Mouse (Mus musculus): Measurements from ENCODE around the gene Vps33a. TPM values are rescaled to one million over a fixed set of nuclear protein-coding genes. Genes with fewer than 3 reads are reported as not detected.

The Vps33a gene
- polyA plus RNA-seq (2015; fragmentation: Illumina TruSeq; extraction: RNeasy Lipid Tissue Mini Kit (QIAGEN cat#74804); ENCODE audit: insufficient read depth, low replicate concordance), result 30.5 TPM

DNA sequence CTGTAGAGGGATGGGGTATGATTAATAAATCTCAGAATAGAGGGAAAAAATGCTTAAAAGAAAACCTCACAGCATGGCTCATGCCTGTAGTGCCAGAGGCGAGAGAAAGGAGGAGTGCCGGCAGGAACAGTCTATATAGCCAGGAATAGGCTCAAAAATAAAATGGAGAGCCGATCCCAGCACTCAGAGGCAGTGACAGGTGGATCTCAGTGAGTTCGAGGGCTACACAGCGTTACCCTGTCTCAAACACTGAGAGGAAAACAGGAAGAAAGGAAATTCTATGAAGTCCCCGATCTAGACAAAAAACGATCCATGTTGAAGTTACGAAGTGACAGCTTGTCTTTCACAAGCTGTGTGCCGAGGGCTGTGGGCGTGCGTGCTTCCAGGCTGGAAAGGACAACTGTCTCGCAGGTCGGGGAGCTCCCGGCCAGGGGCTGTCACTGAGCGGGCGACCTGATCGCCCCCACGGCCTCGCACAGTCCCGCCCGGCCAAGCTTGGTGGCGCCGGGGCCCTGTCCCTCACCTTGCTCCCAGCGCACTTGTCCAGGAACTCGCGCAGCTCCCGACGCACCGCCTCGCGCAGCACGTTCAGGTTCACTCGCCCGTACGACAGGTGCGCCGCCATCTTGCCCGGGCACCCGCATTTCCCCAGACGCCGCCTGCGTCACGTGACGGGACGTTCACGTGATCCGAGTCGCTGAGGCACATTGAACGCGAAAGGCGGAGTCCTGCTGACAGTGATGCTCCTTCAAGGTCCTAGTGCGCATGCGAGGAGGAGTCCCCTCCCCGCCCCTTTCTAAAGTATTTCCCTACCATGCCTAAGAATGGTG is at the start of gene Vps33a:
Gene Vps33a (minus strand): TSS at position 682 of the 830 bp plus-strand sequence.

DNA sequence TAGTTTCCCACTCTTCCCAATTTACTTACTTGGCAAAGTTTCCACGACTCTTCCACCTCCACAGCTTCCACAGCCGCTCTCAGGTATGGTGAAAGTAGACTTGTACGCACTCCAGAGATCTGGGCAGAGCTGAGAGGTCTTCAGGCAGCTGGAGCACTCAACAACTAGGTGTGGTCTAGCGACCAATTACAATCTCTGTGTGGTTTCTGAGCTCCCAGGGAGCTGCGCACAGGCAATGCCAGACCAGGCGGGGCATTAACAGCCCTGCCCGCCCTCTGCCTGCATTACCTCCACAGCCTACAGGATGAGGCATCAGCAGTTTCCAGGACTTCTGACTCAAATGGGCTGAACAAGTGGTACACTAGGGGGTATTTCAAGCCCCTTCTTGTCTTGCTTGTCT is 47.6 kb downstream of the Vps33a start, which contains the start of gene Gm49027:
Gene Gm49027 (minus strand): TSS at position 208 of the 400 bp plus-strand sequence.

DNA sequence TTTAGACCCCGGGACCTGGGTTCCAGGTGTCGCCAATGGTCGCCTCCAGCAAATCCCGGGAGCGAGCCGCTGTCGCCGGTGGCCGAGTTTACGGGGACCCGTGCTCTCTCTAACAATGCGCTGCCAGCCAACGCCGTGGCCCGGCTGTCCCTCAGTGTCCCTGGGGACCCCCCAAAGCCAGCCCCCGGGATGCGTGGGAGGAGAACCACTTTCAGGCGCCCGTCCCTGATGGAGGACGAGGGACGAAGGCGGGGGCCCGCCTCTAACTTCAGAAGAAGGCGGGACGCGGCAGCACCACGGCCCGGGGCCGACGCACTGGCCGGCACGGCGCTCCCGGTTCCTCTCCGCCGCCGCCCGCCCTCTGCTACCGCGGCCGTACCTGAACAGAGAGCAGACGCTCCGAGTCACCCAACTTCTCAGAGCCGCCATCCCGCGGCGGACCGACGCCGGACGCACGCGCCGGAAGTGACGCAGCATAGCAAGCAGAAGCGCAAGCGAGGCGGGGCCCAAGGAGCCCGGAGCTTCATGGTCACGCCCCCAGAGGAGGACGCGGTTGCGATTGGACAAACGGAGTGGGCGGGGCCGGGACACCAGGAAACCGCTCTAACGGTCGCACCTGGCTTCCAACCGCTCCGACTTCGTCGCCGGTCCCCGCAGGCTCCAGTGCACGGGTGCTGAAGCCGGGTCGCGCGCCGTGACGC is 49.0 kb downstream of the Vps33a start, which contains the start of gene Diablo:
Gene Diablo (minus strand): TSS at position 485 of the 701 bp plus-strand sequence.

DNA sequence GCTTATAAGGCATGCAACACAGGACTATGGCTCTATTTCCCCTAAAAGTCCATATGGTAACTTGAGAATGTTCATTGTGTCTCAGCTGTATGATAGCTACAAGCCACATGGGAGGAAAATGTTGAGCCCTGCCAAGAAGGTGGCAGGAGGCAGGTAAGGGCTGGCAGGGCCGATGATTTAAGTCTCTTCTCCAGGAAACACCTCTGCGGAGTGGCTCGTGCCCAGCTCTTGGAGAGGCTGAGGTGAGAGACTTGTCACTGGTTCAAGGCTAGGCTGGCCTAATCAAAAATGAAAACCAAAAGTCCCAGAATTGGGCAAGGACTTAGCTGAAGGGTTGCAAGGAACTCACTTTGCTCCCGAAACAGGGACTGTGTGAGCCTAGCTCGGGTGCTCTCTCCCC is 62.7 kb downstream of the Vps33a start, which contains the start of gene B3gnt4:
Gene B3gnt4 (plus strand): TSS at position 301 of the 400 bp plus-strand sequence.

DNA sequence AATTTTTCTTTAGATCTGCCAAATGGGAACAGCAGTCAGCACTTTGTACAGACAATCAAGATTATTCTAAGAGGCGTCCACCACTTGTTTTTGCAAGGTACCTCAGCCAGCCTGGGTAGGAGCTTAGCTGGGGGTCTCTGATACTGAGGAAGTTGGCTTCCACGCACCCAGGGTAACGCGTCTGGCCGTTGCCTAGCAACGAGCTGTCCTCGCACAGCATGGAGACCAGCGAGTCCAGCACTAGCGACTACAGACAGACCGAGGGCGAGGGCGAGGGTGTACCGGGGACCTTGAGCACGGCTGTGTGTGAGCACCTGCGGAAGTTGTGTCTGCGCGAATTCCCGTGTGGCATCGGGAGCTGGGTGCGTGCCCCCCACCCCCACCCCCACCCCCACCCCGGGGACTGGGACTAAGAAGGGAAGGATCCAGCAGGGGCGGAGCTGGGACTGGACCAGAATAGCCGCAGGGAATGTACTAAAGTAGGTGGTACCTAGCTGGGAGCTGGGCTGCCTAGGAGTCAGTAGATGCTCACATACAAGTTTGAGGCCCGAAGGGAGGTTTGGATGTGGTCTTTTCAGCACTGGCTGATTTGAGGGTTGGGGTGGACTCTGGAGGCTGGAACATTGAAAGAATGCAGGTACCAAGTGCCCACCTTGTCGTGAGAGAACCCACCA is 83.6 kb downstream of the Vps33a start, which contains the start of the genes Lrrc43 and Il31:
Gene Lrrc43 (plus strand): TSS at position 194 of the 674 bp plus-strand sequence.
Gene Il31 (minus strand): TSS at position 378 of the 674 bp plus-strand sequence.

Other genes starting within 250 kb of the Vps33a start
- 25.6 TPM for gene Bcl7a, start 229.2 kb downstream of the Vps33a start, polyA plus RNA-seq (2015; fragmentation: Illumina TruSeq; extraction: RNeasy Lipid Tissue Mini Kit (QIAGEN cat#74804); ENCODE audit: insufficient read depth, low replicate concordance)
- gene Mlxip, start 178.2 kb downstream of the Vps33a start, polyA plus RNA-seq (2015; fragmentation: Illumina TruSeq; extraction: RNeasy Lipid Tissue Mini Kit (QIAGEN cat#74804); ENCODE audit: insufficient read depth, low replicate concordance), result 83.7 TPM
- gene Lrrc43, start 83.7 kb downstream of the Vps33a start, polyA plus RNA-seq (2015; fragmentation: Illumina TruSeq; extraction: RNeasy Lipid Tissue Mini Kit (QIAGEN cat#74804); ENCODE audit: insufficient read depth, low replicate concordance), result not detected
- gene Il31, start 83.5 kb downstream of the Vps33a start, polyA plus RNA-seq (2015; fragmentation: Illumina TruSeq; extraction: RNeasy Lipid Tissue Mini Kit (QIAGEN cat#74804); ENCODE audit: insufficient read depth, low replicate concordance), result not detected
- gene B3gnt4, start 62.6 kb downstream of the Vps33a start, polyA plus RNA-seq (2015; fragmentation: Illumina TruSeq; extraction: RNeasy Lipid Tissue Mini Kit (QIAGEN cat#74804); ENCODE audit: insufficient read depth, low replicate concordance), result not detected
- gene Diablo, start 48.9 kb downstream of the Vps33a start, polyA plus RNA-seq (2015; fragmentation: Illumina TruSeq; extraction: RNeasy Lipid Tissue Mini Kit (QIAGEN cat#74804); ENCODE audit: insufficient read depth, low replicate concordance), result 92.0 TPM
- not detected for gene Gm49027, start 47.5 kb downstream of the Vps33a start, polyA plus RNA-seq (2015; fragmentation: Illumina TruSeq; extraction: RNeasy Lipid Tissue Mini Kit (QIAGEN cat#74804); ENCODE audit: insufficient read depth, low replicate concordance)
- 36.5 TPM for gene Clip1, start 111.6 kb upstream of the Vps33a start, polyA plus RNA-seq (2015; fragmentation: Illumina TruSeq; extraction: RNeasy Lipid Tissue Mini Kit (QIAGEN cat#74804); ENCODE audit: insufficient read depth, low replicate concordance)
- gene Zcchc8, start 148.1 kb upstream of the Vps33a start, polyA plus RNA-seq (2015; fragmentation: Illumina TruSeq; extraction: RNeasy Lipid Tissue Mini Kit (QIAGEN cat#74804); ENCODE audit: insufficient read depth, low replicate concordance), result 87.5 TPM
- gene Rsrc2, start 176.4 kb upstream of the Vps33a start, polyA plus RNA-seq (2015; fragmentation: Illumina TruSeq; extraction: RNeasy Lipid Tissue Mini Kit (QIAGEN cat#74804); ENCODE audit: insufficient read depth, low replicate concordance), result 274 TPM
- 6.4 TPM for gene Kntc1, start 176.7 kb upstream of the Vps33a start, polyA plus RNA-seq (2015; fragmentation: Illumina TruSeq; extraction: RNeasy Lipid Tissue Mini Kit (QIAGEN cat#74804); ENCODE audit: insufficient read depth, low replicate concordance)